Mouse (Mus musculus) intestine, postnatal 0 days (tissue): Measurements from ENCODE around the gene Olfr392. TPM values are rescaled to one million over a fixed set of nuclear protein-coding genes. Genes with fewer than 3 reads are reported as not detected.

Source experiments
- ATAC-seq: fragments of 200-750 bp; cut with Nextera tagmentation; 2 replicates; pipeline ENCODE4 v1.8.0; 2017; ENCODE audit warnings: mild to moderate bottlenecking, moderate TSS enrichment, moderate library complexity
- H3K27ac ChIP-seq: fragments of 300-500 bp; sonication (generic); 2 replicates; pipeline ENCODE4 v1.5.1; 2014; ENCODE audit warnings: mild to moderate bottlenecking, low read depth, low read length, moderate library complexity
- H3K27me3 ChIP-seq: fragments of 300-500 bp; sonication (generic); replicated peaks from 2 replicates; pipeline ENCODE4 v1.6.1; 2014; ENCODE audit warnings: low read length, mixed read lengths; ENCODE audit not compliant: control insufficient read depth, insufficient read depth
- H3K36me3 ChIP-seq: fragments of 300-500 bp; sonication (generic); 2 replicates; pipeline ENCODE4 v1.6.1; 2014; ENCODE audit warnings: mild to moderate bottlenecking, moderate library complexity; ENCODE audit not compliant: control insufficient read depth, insufficient read depth
- H3K4me1 ChIP-seq: fragments of 300-500 bp; sonication (generic); replicated peaks from 2 replicates; pipeline ENCODE4 v1.6.1; 2014; ENCODE audit warnings: antibody characterized with exemption, low read length, mixed read lengths; ENCODE audit not compliant: control insufficient read depth, insufficient read depth
- H3K4me2 ChIP-seq: fragments of 300-500 bp; sonication (generic); replicated peaks from 2 replicates; pipeline ENCODE4 v1.6.1; 2014; ENCODE audit warnings: low read depth, mild to moderate bottlenecking, moderate library complexity
- H3K4me3 ChIP-seq: fragments of 300-500 bp; sonication (generic); 2 replicates; pipeline ENCODE4 v1.5.1; 2014; ENCODE audit warnings: low read depth, low read length
- H3K9ac ChIP-seq: fragments of 300-500 bp; sonication (generic); 2 replicates; pipeline ENCODE4 v1.6.1; 2014; ENCODE audit warnings: mild to moderate bottlenecking, low read depth, low read length
- H3K9me3 ChIP-seq: fragments of 300-500 bp; sonication (generic); 2 replicates; pipeline ENCODE4 v1.6.1; 2016; ENCODE audit warnings: mixed run types; ENCODE audit not compliant: control insufficient read depth
- CTCF ChIP-seq: sonication (generic); IDR thresholded peaks from 2 replicates; pipeline ENCODE4 v1.5.1; 2016; ENCODE audit warnings: low read depth, mild to moderate bottlenecking, control low read depth, antibody characterized with exemption, moderate library complexity
- WGBS: fragments of 180-500 bp; shearing (Covaris S2); extraction: QIAGEN DNeasy Blood & Tissue Kit; methylation state at CpG from one replicate; pipeline ENCODE4 v1.1.7; 2014; 5-methylcytosine and 5-hydroxymethylcytosine counted together
- polyA plus RNA-seq: library from polyadenylated mRNA; unstranded; fragments of >200 nt; fragmentation: Nextera tagmentation; extraction: Ambion mirVana; gene quantifications from 2 replicates; pipeline ENCODE4 v1.2.1, GENCODE M21; 2015

Olfr392 gene
- not detected in 2 replicates for polyA plus RNA-seq

- Histone ChIP-seq H3K36me3 (no peaks in the 10 kb centered on the region), H3K27me3 (no peaks in the 10 kb centered on the region), H3K4me1 (no peaks in the 10 kb centered on the region), H3K27ac (no peak within 1 kb of the TSS), H3K4me3 (no peak within 1 kb of the TSS), H3K4me2 (no peak within 1 kb of the TSS), H3K9me3 (no peaks in the 10 kb centered on the region), H3K9ac (no peak within 1 kb of the TSS)
- no peak for ATAC-seq
- WGBS = 82% methylated on average over 1 of the region's 1 CpGs
- TF ChIP-seq CTCF = no peak
Measured at GRCm38 (mm10) chr11:73816949-73817348, at the start of gene Olfr392. Olfr392 (minus strand) TSS chr11:73817049.

GRCm38 (mm10) chr11:73851354-73851753 is 34.5 kb upstream of the Olfr392 start, which contains the start of gene Olfr393:
Olfr393 (minus strand) TSS chr11:73851454.
- Histone ChIP-seq H3K4me2 (no peak within 1 kb of the TSS), H3K9ac (no peak within 1 kb of the TSS), H3K4me3 (no peak within 1 kb of the TSS), H3K27ac (no peak within 1 kb of the TSS), H3K27me3 (no peaks in the 10 kb centered on the region), H3K36me3 (no peaks in the 10 kb centered on the region), H3K4me1 (no peaks in the 10 kb centered on the region), H3K9me3 (no peaks in the 10 kb centered on the region)
- TF ChIP-seq CTCF = no peak
- no peak for ATAC-seq

- Histone ChIP-seq H3K4me2 (no peak within 1 kb of the TSS), H3K9me3 (no peaks in the 10 kb centered on the region), H3K4me1 (no peaks in the 10 kb centered on the region), H3K36me3 (no peaks in the 10 kb centered on the region), H3K9ac (no peak within 1 kb of the TSS), H3K4me3 (no peak within 1 kb of the TSS), H3K27me3 (no peaks in the 10 kb centered on the region), H3K27ac (no peak within 1 kb of the TSS)
- no peak for TF ChIP-seq CTCF
- 23% methylated on average over 1 of the region's 1 CpGs for WGBS
- no peak for ATAC-seq
Measured at GRCm38 (mm10) chr11:73802952-73803351, 13.9 kb downstream of the Olfr392 start, which contains the start of gene Olfr391-ps. Olfr391-ps (minus strand) TSS chr11:73803052.

- no peaks in the 10 kb centered on the region for H3K9me3 ChIP-seq
- no peak within 1 kb of the TSS for H3K27ac ChIP-seq
- no peaks in the 10 kb centered on the region for H3K4me1 ChIP-seq
- no peaks in the 10 kb centered on the region for H3K36me3 ChIP-seq
- TF ChIP-seq CTCF = no peak
- no peaks in the 10 kb centered on the region for H3K27me3 ChIP-seq
- no peak within 1 kb of the TSS for H3K4me2 ChIP-seq
- no peak for ATAC-seq
- no peak within 1 kb of the TSS for H3K4me3 ChIP-seq
- 67% methylated on average over 1 of the region's 1 CpGs for WGBS
- H3K9ac ChIP-seq = no peak within 1 kb of the TSS
Measured at GRCm38 (mm10) chr11:73782664-73783063, 34.2 kb downstream of the Olfr392 start, which contains the start of gene Olfr390. Olfr390 (plus strand) TSS chr11:73782964.

DNA sequence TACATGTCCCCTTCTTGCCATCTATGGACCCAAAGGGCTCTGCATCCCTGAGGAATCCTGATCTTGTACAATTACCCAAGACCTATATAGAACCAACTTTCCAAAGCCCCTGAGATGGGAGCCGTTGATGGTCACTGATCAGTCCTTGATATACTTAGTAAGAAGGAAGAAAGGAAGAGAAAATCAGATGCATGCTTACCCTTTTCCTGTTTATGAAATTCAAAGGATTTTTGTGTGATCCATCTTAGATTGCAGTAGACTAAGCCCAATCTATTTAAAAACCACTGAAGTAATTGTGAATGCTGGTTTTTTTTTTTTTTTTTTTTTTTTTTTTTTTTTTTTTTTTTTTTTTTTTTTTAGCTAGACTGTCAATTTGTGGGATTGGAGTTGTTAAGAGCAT is 36.2 kb downstream of the Olfr392 start, which contains the start of gene Olfr389:
Gene Olfr389 (minus strand): TSS at position 101 of the 400 bp plus-strand sequence.
- Histone ChIP-seq H3K9ac (no peak within 1 kb of the TSS), H3K9me3 (no peaks in the 10 kb centered on the region), H3K27me3 (no peaks in the 10 kb centered on the region), H3K4me2 (no peak within 1 kb of the TSS), H3K4me3 (no peak within 1 kb of the TSS), H3K4me1 (no peaks in the 10 kb centered on the region), H3K36me3 (no peaks in the 10 kb centered on the region), H3K27ac (no peak within 1 kb of the TSS)
- ATAC-seq = no peak
- no peak for TF ChIP-seq CTCF
- WGBS = 82% methylated on average over 1 of the region's 1 CpGs

Other genes with a start within 250 kb of the Olfr392 start
- not detected in 2 replicates for gene Olfr385, start 224.0 kb downstream of the Olfr392 start, polyA plus RNA-seq
- not detected in 2 replicates for gene Olfr384, start 218.5 kb downstream of the Olfr392 start, polyA plus RNA-seq
- gene Zfp735, start 128.3 kb downstream of the Olfr392 start, polyA plus RNA-seq = not detected in 2 replicates
- not detected in 2 replicates for gene Olfr389, start 36.3 kb downstream of the Olfr392 start, polyA plus RNA-seq
- not detected in 2 replicates for gene Olfr390, start 34.1 kb downstream of the Olfr392 start, polyA plus RNA-seq
- not detected in 2 replicates for gene Olfr391-ps, start 14.0 kb downstream of the Olfr392 start, polyA plus RNA-seq
- gene Olfr393, start 34.4 kb upstream of the Olfr392 start, polyA plus RNA-seq = not detected in 2 replicates
- gene Olfr394, start 73.7 kb upstream of the Olfr392 start, polyA plus RNA-seq = not detected in 2 replicates
- gene Olfr395, start 92.2 kb upstream of the Olfr392 start, polyA plus RNA-seq = not detected in 2 replicates
- gene Olfr23, start 119.6 kb upstream of the Olfr392 start, polyA plus RNA-seq = not detected in 2 replicates
- not detected in 2 replicates for gene Olfr397, start 143.8 kb upstream of the Olfr392 start, polyA plus RNA-seq
- not detected in 2 replicates for gene Olfr398, start 173.4 kb upstream of the Olfr392 start, polyA plus RNA-seq
- gene Olfr139, start 239.5 kb upstream of the Olfr392 start, polyA plus RNA-seq = not detected in 2 replicates
- not detected in 2 replicates for gene Olfr399, start 239.6 kb upstream of the Olfr392 start, polyA plus RNA-seq